Mouse (Mus musculus) kidney, adult 11 months (tissue): ENCODE results near the gene Guk1.
A peak's percentile ranks its signal among the peaks of the same experiment; 100 is the strongest.

Experiments
- DNase-seq: peaks from one replicate; pipeline ENCODE4 v3.0.0; 2022

Guk1 gene

DNA sequence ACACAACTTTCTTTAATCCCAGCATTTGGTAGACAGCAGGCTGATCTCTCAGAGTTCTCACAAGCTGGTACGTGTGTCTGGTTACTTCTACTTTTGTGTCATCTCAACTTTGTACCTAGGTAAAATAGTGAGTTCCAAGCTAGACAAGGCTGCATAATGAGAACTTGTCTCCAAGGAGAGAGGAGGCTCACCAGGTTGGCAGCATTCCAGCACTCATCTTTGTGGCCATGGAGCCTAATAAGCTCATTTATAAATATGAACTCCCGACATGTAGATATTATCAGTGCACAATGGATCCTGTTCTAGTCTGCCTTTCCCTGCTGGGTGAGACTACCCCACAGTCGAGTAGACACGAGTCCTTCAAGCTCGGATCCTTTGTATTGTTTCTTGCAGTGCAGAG, 17.6 kb upstream of the Guk1 start:
- no peak for DNase-seq

DNA sequence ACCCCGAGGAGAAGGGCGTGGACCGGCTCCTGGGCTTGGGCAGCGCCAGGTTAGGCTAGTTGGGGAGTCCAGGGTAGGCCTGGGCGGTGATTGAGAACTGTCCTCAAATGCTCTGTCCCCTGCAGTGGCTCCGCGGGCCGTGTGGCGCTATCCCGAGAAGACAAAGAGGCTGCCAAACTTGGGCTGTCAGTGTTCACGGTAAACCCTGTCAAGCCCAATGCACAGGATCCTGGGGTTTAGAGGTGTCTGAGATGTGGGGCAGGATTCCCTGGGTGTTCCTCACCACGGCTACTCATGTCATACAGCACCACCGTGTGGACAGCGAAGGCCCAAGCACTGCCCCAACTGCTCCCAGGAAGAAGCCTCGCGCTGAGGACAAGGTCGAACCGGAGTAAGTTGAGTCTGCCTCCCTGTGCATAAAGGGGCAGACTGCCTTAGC, 17.0 kb upstream of the Guk1 start:
- DNase-seq, result peak; percentile 79

DNA sequence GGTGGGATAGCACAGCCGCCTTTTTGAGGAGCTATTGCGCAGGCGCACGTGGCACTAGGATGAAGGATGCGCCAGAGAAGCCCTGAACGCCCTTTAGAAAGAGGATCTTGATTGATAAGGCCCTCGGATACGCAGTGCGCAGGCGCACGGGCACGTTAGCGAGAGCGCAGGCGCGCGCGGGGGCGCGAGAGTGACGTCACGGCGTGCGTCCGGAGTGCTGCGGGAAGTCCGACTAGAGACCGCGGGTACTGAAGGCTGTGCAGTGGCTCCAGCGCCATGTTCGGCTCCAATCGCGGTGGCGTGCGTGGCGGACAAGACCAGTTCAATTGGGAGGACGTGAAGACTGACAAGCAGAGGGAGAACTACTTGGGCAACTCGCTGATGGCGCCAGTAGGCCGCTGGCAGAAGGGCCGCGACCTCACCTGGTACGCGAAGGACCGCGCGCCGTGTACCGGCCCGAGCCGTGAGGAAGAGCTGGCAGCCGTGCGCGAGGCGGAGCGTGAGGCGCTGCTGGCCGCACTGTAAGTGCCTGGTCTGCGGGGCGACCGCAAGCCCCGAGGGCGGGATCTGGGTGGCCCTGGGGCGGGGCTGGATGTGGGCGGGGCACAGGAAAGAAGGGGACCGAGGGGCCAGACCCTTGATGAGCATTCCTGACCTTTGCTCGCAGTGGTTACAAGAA, 16.3 kb upstream of the Guk1 start, which contains the start of gene 2310033P09Rik:
TSS of gene 2310033P09Rik (plus strand) at position 169 of the 679 bp plus-strand sequence.
- peak; percentile 92 for DNase-seq

- peak; percentile 89 for DNase-seq
These were observed 10.3 kb upstream of the Guk1 start, which contains the start of gene Mrpl55 for GRCm38 (mm10) chr11:59202081-59202995. TSS of gene Mrpl55 (plus strand) at chr11:59202486.

GRCm38 (mm10) chr11:59201216-59202002, 9.4 kb upstream of the Guk1 start:
- DNase-seq, result no peak

DNA sequence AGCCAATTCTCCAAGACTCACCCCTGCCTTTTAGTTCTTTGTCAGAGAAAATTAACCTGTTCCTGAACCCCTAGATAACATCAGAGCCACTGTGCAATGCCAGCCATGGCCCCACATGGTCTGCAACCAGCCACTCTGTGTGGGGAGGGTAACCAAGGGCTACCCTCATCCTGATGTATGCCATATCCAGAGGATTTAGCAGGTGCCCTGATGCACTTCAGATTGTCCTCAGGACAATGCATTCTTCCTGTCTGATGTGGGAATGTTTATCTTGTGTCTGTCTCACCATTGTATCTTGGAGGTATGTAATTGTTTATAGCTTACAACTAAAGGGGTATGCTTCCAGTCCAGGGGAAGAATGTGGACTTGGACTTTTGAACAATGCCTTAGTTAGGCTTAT, 4.2 kb upstream of the Guk1 start:
- no peak for DNase-seq

DNA sequence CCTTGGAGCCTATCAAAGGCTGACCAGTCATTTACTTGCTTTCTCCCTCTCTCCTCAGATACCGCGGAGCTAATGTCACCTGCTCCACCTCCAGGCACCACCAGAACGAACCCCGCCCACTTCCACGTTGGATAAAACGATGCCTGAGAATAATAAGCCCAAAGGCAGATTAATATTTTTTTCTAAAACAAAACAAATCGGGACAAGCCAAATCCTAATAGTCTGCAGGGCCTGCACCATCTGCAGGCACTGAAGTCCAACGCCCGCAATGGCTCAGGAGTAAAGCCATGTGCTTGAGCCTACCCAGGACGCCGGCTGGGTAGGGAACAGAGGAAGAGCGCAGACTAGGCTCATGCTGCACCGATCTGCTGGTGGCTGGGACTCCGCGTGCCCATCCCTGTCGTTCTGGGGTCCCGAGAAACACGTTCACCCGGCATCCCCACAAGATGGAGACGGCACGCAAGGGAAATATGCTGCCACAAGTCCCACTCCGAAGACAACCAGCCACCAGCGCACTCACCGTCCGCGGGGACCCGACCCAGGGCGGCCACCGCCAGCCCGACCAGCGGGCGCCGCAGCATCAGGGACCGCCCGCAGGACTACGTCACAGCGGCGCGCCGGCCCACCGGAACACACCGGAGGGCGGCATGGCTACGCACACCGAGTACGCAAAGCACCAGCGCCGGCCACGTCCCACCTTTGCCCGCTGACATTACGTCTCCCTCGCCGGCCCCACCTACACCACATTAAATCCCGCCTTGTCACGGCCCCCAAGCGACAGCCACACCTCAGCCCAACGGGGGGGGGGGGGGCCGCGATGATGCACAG, 567 bp downstream of the Guk1 start:
- peak; percentile 94 for DNase-seq

DNA sequence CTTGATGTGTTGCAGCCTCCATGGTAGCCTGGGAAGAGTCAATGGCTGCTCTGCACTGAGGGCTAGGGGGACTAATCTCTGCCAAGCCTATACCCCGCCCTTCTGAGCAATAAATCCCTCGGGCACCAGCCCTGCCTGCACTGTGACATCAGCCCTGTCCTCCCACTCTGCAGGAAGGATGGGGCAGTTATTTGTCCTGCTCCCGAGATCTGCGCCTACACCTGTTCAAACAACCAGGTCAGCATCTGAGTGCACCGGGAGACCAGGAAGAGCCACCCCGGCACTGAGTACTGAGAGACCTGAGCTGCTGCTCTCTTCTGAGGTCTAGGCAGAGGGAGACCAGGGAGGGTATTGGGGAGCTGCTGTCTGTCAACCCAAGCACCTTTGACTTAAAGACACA, 4.3 kb downstream of the Guk1 start:
- no peak for DNase-seq

- DNase-seq, result no peak
These were observed 6.5 kb downstream of the Guk1 start for GRCm38 (mm10) chr11:59185490-59185889.

DNA sequence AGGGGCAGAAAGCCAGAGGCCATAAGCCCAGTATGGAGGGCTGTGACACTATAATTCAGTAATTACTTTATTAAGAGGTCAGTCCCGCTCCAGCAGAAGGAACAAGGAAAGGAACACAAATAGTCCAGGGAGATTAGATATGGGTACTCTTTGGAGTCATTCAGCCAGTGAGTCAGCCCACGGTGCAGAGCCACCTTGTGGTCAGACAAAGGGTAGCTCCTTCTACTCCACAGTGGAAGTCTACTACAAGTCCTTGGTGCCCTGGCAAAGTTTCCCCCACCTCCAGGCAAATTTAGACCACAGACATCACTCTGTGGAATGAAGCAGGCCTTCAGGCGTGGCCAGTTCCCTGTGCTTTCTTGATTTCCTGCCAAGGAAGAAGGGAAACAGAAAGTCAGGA, 8.2 kb downstream of the Guk1 start:
- DNase-seq, result peak; percentile 59

DNA sequence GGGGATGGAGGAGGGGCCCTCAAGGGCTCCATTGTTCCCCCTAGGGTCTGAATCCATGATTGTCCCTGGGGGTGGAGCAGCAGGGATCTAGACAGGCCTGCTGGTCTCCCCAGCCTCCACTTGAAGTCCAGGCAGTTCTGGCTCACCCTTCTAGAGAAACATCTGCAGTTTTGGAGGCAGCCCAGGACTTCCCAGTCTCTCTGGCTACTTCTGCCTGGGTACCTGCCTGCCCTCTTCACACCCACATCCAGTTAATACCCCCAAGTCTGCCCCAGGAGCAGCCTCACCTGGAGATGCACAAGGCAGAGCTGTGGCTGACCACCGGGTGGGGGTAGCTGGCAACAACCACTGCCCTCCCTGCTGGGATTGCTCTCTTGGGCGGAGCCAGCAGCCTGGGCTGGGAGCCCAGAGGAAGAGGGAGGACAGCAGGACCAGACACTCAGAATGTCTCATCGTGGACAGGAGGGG, 9.1 kb downstream of the Guk1 start, which contains the start of gene Gjc2:
TSS of gene Gjc2 (minus strand) at position 350 of the 468 bp plus-strand sequence.
- no peak for DNase-seq

DNA sequence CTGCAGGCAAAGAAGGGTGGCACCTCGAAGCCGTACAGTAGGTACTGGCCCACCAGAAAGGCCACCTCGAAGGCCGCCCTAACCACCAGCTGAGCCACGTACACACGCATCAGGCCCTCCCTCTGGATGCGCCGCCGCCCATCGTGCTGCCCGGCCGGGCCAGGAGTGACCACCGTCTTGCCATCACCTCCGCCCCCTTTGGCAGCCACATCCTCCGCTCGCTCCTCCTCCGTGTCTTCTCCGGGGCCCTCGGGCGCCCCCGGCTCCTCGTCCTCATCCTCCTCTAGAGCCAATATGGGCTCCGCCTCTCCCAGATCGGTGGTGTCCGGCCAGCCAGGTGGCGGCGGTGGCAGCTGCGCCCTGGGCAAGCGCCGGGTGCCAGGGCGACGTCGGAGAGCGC, 15.1 kb downstream of the Guk1 start:
- DNase-seq, result no peak

- DNase-seq, result no peak
These were observed 15.5 kb downstream of the Guk1 start for GRCm38 (mm10) chr11:59176475-59176874.

- no peak for DNase-seq
These were observed 17.7 kb downstream of the Guk1 start for GRCm38 (mm10) chr11:59174189-59174838.

DNA sequence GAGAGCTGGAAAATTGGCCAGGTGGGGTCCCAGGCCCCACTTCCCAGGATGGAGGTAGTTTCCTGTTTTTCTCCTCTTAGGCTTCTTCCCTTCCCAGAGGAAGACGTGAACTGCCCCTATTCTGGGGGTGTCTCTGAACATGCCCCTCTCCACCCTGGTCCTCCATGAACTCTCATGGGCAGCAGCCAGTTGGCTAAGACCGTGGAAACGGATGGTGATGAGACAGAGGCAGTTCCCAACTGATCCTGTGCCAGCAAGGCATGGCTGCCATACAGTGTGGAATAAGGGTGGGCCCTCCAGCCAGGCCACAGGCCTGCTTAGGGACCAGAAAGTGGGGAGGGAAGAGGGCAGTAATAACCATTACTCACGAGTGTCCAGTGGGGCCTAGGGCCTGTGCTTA, 21.5 kb downstream of the Guk1 start:
- DNase-seq, result no peak

DNA sequence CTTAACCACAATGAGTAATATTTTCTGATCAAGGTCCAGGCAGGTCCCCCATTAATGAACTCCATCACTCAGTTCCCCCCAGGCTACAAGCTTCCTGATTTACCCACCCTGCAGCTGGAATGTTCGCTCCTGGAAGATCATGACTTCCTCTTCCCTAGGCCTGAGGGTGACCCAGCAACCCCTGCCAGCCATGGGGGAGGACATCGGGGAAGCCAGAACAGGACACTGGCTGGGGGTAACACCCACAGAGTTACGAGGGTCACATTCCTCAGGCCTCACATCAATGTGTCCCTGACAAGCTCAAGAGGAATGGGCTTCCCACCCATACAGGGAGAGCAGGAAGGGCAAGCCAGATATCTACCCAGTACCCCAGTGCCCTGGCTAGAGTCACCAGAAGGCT, 22.2 kb downstream of the Guk1 start:
- no peak for DNase-seq

DNA sequence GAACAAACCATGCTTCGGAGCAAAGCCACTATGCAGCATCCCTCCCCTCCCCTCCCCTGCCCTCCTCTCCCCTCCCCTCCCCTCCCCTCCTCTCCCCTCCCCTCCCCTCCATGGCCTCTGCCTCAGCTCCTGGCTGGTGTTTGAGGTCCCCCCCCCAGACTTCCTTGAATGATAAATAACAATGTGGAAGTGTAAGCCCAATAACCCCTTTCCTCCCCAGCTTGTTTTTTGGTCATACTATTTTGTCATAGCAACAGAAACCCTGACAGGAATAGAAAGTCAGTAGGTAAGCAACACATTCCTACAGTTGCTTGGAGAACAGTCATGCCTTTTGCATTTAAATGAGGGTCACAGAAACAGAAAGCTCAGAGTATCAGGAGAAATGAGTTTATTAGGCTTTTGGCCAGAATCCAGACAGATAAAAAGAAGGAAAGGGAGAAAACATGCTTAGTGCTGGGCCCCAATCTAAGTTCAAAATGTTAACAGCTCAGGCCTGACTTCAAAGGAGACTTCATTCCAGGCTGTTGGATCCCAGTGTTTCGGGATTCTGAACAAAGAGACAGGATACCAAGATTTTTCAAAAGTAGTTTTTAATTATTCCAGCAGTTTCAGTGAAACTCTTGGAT, 26.3 kb downstream of the Guk1 start:
- DNase-seq, result no peak

- DNase-seq, result no peak
These were observed 27.6 kb downstream of the Guk1 start for GRCm38 (mm10) chr11:59164384-59164783.

GRCm38 (mm10) chr11:59163255-59164236, 28.5 kb downstream of the Guk1 start, which contains the start of gene Iba57:
TSS of gene Iba57 (minus strand) at chr11:59163739.
- DNase-seq, result peak; percentile 100
